Mouse (Mus musculus) heart, embryonic 10.5 days (tissue): ENCODE measurements around the gene Tmem59l. TPM values are rescaled to one million over a fixed set of nuclear protein-coding genes. Genes with fewer than 3 reads are reported as not detected.
A peak's percentile ranks its signal among the peaks of the same experiment; 100 is the strongest.

Experiments
- DNase-seq: peaks from one replicate; pipeline ENCODE4 v3.0.0-alpha.2; 2017; ENCODE audit warnings: low spot score
- H3K27ac ChIP-seq: fragments of 300-500 bp; sonication (generic); 2 replicates; pipeline ENCODE4 v1.5.1; 2016; ENCODE audit warnings: mild to moderate bottlenecking
- H3K27me3 ChIP-seq: fragments of 300-500 bp; sonication (generic); 2 replicates; pipeline ENCODE4 v1.6.1; 2016; ENCODE audit warnings: mild to moderate bottlenecking; ENCODE audit not compliant: poor library complexity, insufficient read depth, severe bottlenecking
- H3K36me3 ChIP-seq: fragments of 300-500 bp; sonication (generic); 2 replicates; pipeline ENCODE4 v1.6.1; 2016; ENCODE audit warnings: mild to moderate bottlenecking, moderate library complexity
- H3K4me1 ChIP-seq: fragments of 300-500 bp; sonication (generic); 2 replicates; pipeline ENCODE4 v1.6.1; 2016; ENCODE audit warnings: mild to moderate bottlenecking
- H3K4me3 ChIP-seq: fragments of 300-500 bp; sonication (generic); 2 replicates; pipeline ENCODE4 v1.5.1; 2016; ENCODE audit warnings: mild to moderate bottlenecking, moderate library complexity
- H3K9me3 ChIP-seq: fragments of 300-500 bp; sonication (generic); 2 replicates; pipeline ENCODE4 v1.6.1; 2016; ENCODE audit warnings: mild to moderate bottlenecking, moderate library complexity
- WGBS: fragments of 180-500 bp; shearing (Covaris S2); methylation state at CpG from one replicate; pipeline ENCODE4 v1.1.7; 2016; 5-methylcytosine and 5-hydroxymethylcytosine counted together
- polyA plus RNA-seq: library from polyadenylated mRNA; unstranded; fragments of >200 nt; fragmentation: Nextera tagmentation; extraction: Ambion mirVana; gene quantifications from 2 replicates; pipeline ENCODE4 v1.2.1, GENCODE M21; 2016

Gene Tmem59l
- polyA plus RNA-seq, 1 experiment from 2014 or later, result 3.6 TPM

GRCm38 (mm10) chr8:70469938-70470337 is 17.2 kb downstream of the Tmem59l start:
- Histone ChIP-seq H3K36me3 (peaks cover 11% of the 10 kb centered on the region; the same call in 1 of the 2 replicates), H3K27me3 (no peaks in the 10 kb centered on the region), H3K4me3 (no peak overlapping the region), H3K9me3 (no peaks in the 10 kb centered on the region), H3K4me1 (peaks cover 46% of the 10 kb centered on the region), H3K27ac (peak overlapping the region; percentile 74)
- no peak for DNase-seq
- WGBS, result 31% methylated on average over 2 of the region's 2 CpGs

- no peaks in the 10 kb centered on the region for H3K27me3 ChIP-seq
- peaks cover 11% of the 10 kb centered on the region; the same call in 1 of the 2 replicates for H3K36me3 ChIP-seq
- H3K4me3 ChIP-seq, result no peak overlapping the region
- peak overlapping the region; percentile 74 for H3K27ac ChIP-seq
- no peaks in the 10 kb centered on the region for H3K9me3 ChIP-seq
- H3K4me1 ChIP-seq, result peaks cover 46% of the 10 kb centered on the region
- no peak for DNase-seq
- 36% methylated on average over 10 of the region's 10 CpGs for WGBS
Measured at GRCm38 (mm10) chr8:70469295-70469916, 17.8 kb downstream of the Tmem59l start.

GRCm38 (mm10) chr8:70468733-70469132 is 18.4 kb downstream of the Tmem59l start:
- peak overlapping the region; percentile 74 for H3K27ac ChIP-seq
- no peak for DNase-seq
- 86% methylated on average over 4 of the region's 4 CpGs for WGBS

GRCm38 (mm10) chr8:70467907-70468306 is 19.3 kb downstream of the Tmem59l start:
- no peak for DNase-seq
- H3K9me3 ChIP-seq, result no peaks in the 10 kb centered on the region
- no peaks in the 10 kb centered on the region for H3K27me3 ChIP-seq
- peaks cover 57% of the 10 kb centered on the region for H3K4me1 ChIP-seq
- H3K27ac ChIP-seq, result peak overlapping the region; percentile 23; the same call in 1 of the 2 replicates
- 41% methylated on average over 1 of the region's 1 CpGs for WGBS
- peaks cover 11% of the 10 kb centered on the region; the same call in 1 of the 2 replicates for H3K36me3 ChIP-seq
- no peak overlapping the region for H3K4me3 ChIP-seq

More at GRCm38 (mm10) chr8:70468733-70469132, 18.4 kb downstream of the Tmem59l start:
- Histone ChIP-seq H3K36me3 (peaks cover 11% of the 10 kb centered on the region; the same call in 1 of the 2 replicates), H3K4me1 (peaks cover 51% of the 10 kb centered on the region), H3K9me3 (no peaks in the 10 kb centered on the region), H3K4me3 (no peak overlapping the region), H3K27me3 (no peaks in the 10 kb centered on the region)

- H3K9me3 ChIP-seq, result no peaks in the 10 kb centered on the region
- WGBS, result 73% methylated on average over 5 of the region's 5 CpGs
- peak overlapping the region; percentile 38; the same call in 1 of the 2 replicates for H3K27ac ChIP-seq
- no peaks in the 10 kb centered on the region for H3K27me3 ChIP-seq
- no peak for DNase-seq
- no peak overlapping the region for H3K4me3 ChIP-seq
- H3K4me1 ChIP-seq, result peaks cover 57% of the 10 kb centered on the region
- peaks cover 11% of the 10 kb centered on the region; the same call in 1 of the 2 replicates for H3K36me3 ChIP-seq
Measured at GRCm38 (mm10) chr8:70467229-70467725, 19.9 kb downstream of the Tmem59l start.

GRCm38 (mm10) chr8:70466771-70467170 is 20.4 kb downstream of the Tmem59l start:
- Histone ChIP-seq H3K27ac (peak overlapping the region; percentile 38; the same call in 1 of the 2 replicates), H3K9me3 (no peaks in the 10 kb centered on the region)
- WGBS, result 58% methylated on average over 11 of the region's 11 CpGs

GRCm38 (mm10) chr8:70466305-70466704 is 20.9 kb downstream of the Tmem59l start:
- Histone ChIP-seq H3K4me3 (no peak overlapping the region), H3K9me3 (no peaks in the 10 kb centered on the region), H3K36me3 (peaks cover 11% of the 10 kb centered on the region; the same call in 1 of the 2 replicates), H3K27ac (no peak overlapping the region), H3K4me1 (peaks cover 65% of the 10 kb centered on the region), H3K27me3 (no peaks in the 10 kb centered on the region)
- no peak for DNase-seq
- WGBS, result 78% methylated on average over 4 of the region's 4 CpGs

More at GRCm38 (mm10) chr8:70466771-70467170, 20.4 kb downstream of the Tmem59l start:
- peaks cover 11% of the 10 kb centered on the region; the same call in 1 of the 2 replicates for H3K36me3 ChIP-seq
- no peak overlapping the region; the same call in 1 of the 2 replicates for H3K4me3 ChIP-seq
- peaks cover 61% of the 10 kb centered on the region for H3K4me1 ChIP-seq
- no peaks in the 10 kb centered on the region for H3K27me3 ChIP-seq
- DNase-seq, result no peak

GRCm38 (mm10) chr8:70465701-70466100 is 21.5 kb downstream of the Tmem59l start:
- Histone ChIP-seq H3K36me3 (peaks cover 11% of the 10 kb centered on the region; the same call in 1 of the 2 replicates), H3K4me1 (peaks cover 70% of the 10 kb centered on the region), H3K4me3 (no peak overlapping the region), H3K9me3 (no peaks in the 10 kb centered on the region), H3K27me3 (no peaks in the 10 kb centered on the region), H3K27ac (no peak overlapping the region)
- WGBS, result 94% methylated on average over 4 of the region's 4 CpGs
- no peak for DNase-seq

GRCm38 (mm10) chr8:70464162-70464561 is 23.0 kb downstream of the Tmem59l start:
- Histone ChIP-seq H3K27me3 (no peaks in the 10 kb centered on the region), H3K36me3 (peaks cover 11% of the 10 kb centered on the region; the same call in 1 of the 2 replicates), H3K27ac (no peak overlapping the region), H3K9me3 (no peaks in the 10 kb centered on the region), H3K4me1 (peaks cover 64% of the 10 kb centered on the region), H3K4me3 (no peak overlapping the region)
- 89% methylated on average over 6 of the region's 6 CpGs for WGBS
- DNase-seq, result no peak

GRCm38 (mm10) chr8:70463306-70463705 is 23.9 kb downstream of the Tmem59l start:
- DNase-seq, result no peak
- no peaks in the 10 kb centered on the region for H3K9me3 ChIP-seq
- peaks cover 57% of the 10 kb centered on the region for H3K4me1 ChIP-seq
- 76% methylated on average over 4 of the region's 4 CpGs for WGBS
- H3K27ac ChIP-seq, result peak overlapping the region; percentile 30; the same call in 1 of the 2 replicates
- peaks cover 11% of the 10 kb centered on the region; the same call in 1 of the 2 replicates for H3K36me3 ChIP-seq
- no peaks in the 10 kb centered on the region for H3K27me3 ChIP-seq
- H3K4me3 ChIP-seq, result no peak overlapping the region

GRCm38 (mm10) chr8:70462516-70462813 is 24.7 kb downstream of the Tmem59l start:
- WGBS, result 93% methylated on average over 8 of the region's 8 CpGs
- Histone ChIP-seq H3K36me3 (peaks cover 11% of the 10 kb centered on the region; the same call in 1 of the 2 replicates), H3K9me3 (no peaks in the 10 kb centered on the region), H3K4me3 (no peak overlapping the region), H3K27me3 (no peaks in the 10 kb centered on the region), H3K4me1 (peaks cover 57% of the 10 kb centered on the region), H3K27ac (0 out of 2 replicates have a peak overlapping the region, but pooled peaks have one; percentile 18)
- DNase-seq, result no peak

- Histone ChIP-seq H3K36me3 (peaks cover 10% of the 10 kb centered on the region; the same call in 1 of the 2 replicates), H3K4me3 (no peak overlapping the region), H3K27me3 (no peaks in the 10 kb centered on the region), H3K9me3 (no peaks in the 10 kb centered on the region), H3K4me1 (peaks cover 57% of the 10 kb centered on the region), H3K27ac (peak overlapping the region; percentile 50; the same call in 1 of the 2 replicates)
- no peak for DNase-seq
- WGBS, result 77% methylated on average over 16 of the region's 16 CpGs
Measured at GRCm38 (mm10) chr8:70461765-70462515, 25.2 kb downstream of the Tmem59l start.

- WGBS, result 63% methylated on average over 9 of the region's 9 CpGs
- peak overlapping the region; percentile 50; the same call in 1 of the 2 replicates for H3K27ac ChIP-seq
- H3K4me1 ChIP-seq, result peaks cover 52% of the 10 kb centered on the region
- H3K4me3 ChIP-seq, result no peak overlapping the region
- no peaks in the 10 kb centered on the region for H3K9me3 ChIP-seq
- no peak for DNase-seq
- H3K36me3 ChIP-seq, result no peaks in the 10 kb centered on the region
- H3K27me3 ChIP-seq, result no peaks in the 10 kb centered on the region
Measured at GRCm38 (mm10) chr8:70460606-70461005, 26.6 kb downstream of the Tmem59l start.
